Mouse (Mus musculus) gonadal fat pad, adult 2 months (tissue): ENCODE results near the gene Hk3. TPM values are rescaled to one million over a fixed set of nuclear protein-coding genes. Genes with fewer than 3 reads are reported as not detected.

Experiments
- polyA plus RNA-seq: library from polyadenylated mRNA; depleted of rRNA; stranded (reverse); fragments of >200 nt; gene quantifications from 2 replicates; pipeline ENCODE4 v1.2.3, GENCODE M21; 2012; rRNA removed

Hk3 gene
- polyA plus RNA-seq, 1 experiment = 3.1 TPM

Other genes with a start within 250 kb of the Hk3 start
- 0.11 TPM in 1 of 2 replicates, not detected in the other for gene Eif4e1b, start 237.4 kb downstream of the Hk3 start, polyA plus RNA-seq
- gene Tspan17, start 232.0 kb downstream of the Hk3 start, polyA plus RNA-seq = 26.9 and 44.3 TPM in 2 replicates
- gene Unc5a, start 72.0 kb downstream of the Hk3 start, polyA plus RNA-seq = 9.2 and 13.9 TPM in 2 replicates
- gene Uimc1, start 78.9 kb upstream of the Hk3 start, polyA plus RNA-seq = 9.7 and 10.7 TPM in 2 replicates
- 19.0 and 20.9 TPM in 2 replicates for gene Zfp346, start 83.9 kb upstream of the Hk3 start, polyA plus RNA-seq
- not detected in 2 replicates for gene Gm17617, start 112.2 kb upstream of the Hk3 start, polyA plus RNA-seq
- 4.3 and 6.0 TPM in 2 replicates for gene Fgfr4, start 131.3 kb upstream of the Hk3 start, polyA plus RNA-seq
- gene Nsd1, start 188.4 kb upstream of the Hk3 start, polyA plus RNA-seq = 23.1 and 26.3 TPM in 2 replicates